19 mouse cellular contexts compared by ENCODE assay signal in genomic region chr6:32392262-32392661, GRCm38 (mm10).
A peak's percentile ranks its signal among the peaks of the same experiment; 100 is the strongest.
DNase-seq lines count a peak whose midpoint lies in the region; ATAC-seq and TF ChIP-seq lines count a peak whose summit lies in the region.
"Had no signal": no experiment of that assay in that cellular context is flagged by ENCODE, and none has a peak within 500 bp of the region (broad histone marks: within the 10 kb centered on the region; RNA-seq: fewer than 3 reads in every experiment).

No protein-coding gene starts in this region.

- no peaks in the 10 kb centered on the region for H3K27me3 ChIP-seq in heart, embryonic 10.5 days (ENCODE audit: insufficient read depth, poor library complexity, severe bottlenecking)
- no peaks in the 10 kb centered on the region for H3K27me3 ChIP-seq in lung, embryonic 16.5 days (ENCODE audit: control insufficient read depth, insufficient read depth, low read depth, low read length)
- no peaks in the 10 kb centered on the region for H3K27me3 ChIP-seq in midbrain, embryonic 15.5 days (replicated peaks)
- H3K27me3 ChIP-seq in midbrain, embryonic 10.5 days (ENCODE audit: low read depth, poor library complexity, severe bottlenecking), result no peaks in the 10 kb centered on the region
- H3K27me3 ChIP-seq in midbrain, postnatal 0 days (ENCODE audit: insufficient read depth, low read length), result no peaks in the 10 kb centered on the region
- H3K27me3 ChIP-seq: forebrain, embryonic 13.5 days; heart, embryonic 13.5 days; hindbrain, embryonic 15.5 days; Patski had no signal

- no peak overlapping the region for H3K4me3 ChIP-seq in heart, embryonic 10.5 days
- no peak overlapping the region for H3K4me3 ChIP-seq in lung, embryonic 16.5 days (ENCODE audit: low read length)
- H3K4me3 ChIP-seq in lung, adult 2 months (replicated peaks; ENCODE audit: extremely low read depth, low read depth, low read length), result no peak overlapping the region
- no peak overlapping the region for H3K4me3 ChIP-seq in midbrain, embryonic 15.5 days
- H3K4me3 ChIP-seq in midbrain, embryonic 10.5 days, result no peak overlapping the region
- no peak overlapping the region for H3K4me3 ChIP-seq in midbrain, postnatal 0 days (ENCODE audit: low read depth, low read length)
- H3K4me3 ChIP-seq: embryonic facial prominence, embryonic 10.5 days; forebrain, embryonic 13.5 days; heart, adult 2 months; heart, embryonic 13.5 days; hindbrain, embryonic 15.5 days had no signal

- peak; percentile 50; the same call in 1 of the 2 replicates for ATAC-seq in lung, embryonic 16.5 days (ENCODE audit: low read depth)
- no peak for ATAC-seq in midbrain, embryonic 15.5 days (replicated peaks)
- ATAC-seq in midbrain, postnatal 0 days (ENCODE audit: low FRiP score), result no peak
- ATAC-seq: activated CD4-positive, CD25-positive, alpha-beta regulatory T cell, adult 4 months; forebrain, embryonic 13.5 days; Patski had no signal

- no peak for DNase-seq in heart, embryonic 10.5 days (ENCODE audit: low spot score)
- no peak for DNase-seq in heart, adult 8-10 months (ENCODE audit: low spot score)
- no peak for DNase-seq in lung, adult 2 months
- no peak for DNase-seq in midbrain, embryonic 10.5 days (ENCODE audit: low spot score)
- no peak for DNase-seq in midbrain, postnatal 0 days (ENCODE audit: low spot score)
- DNase-seq: adrenal gland, postnatal 14 days; cerebellum, adult 18-20 months; cerebellum, adult 9-11 months; gastrocnemius, postnatal 14 days; heart, adult 2 months; heart, postnatal 36 days had no signal

- no peaks in the 10 kb centered on the region for H3K36me3 ChIP-seq in heart, embryonic 10.5 days
- no peaks in the 10 kb centered on the region for H3K36me3 ChIP-seq in lung, embryonic 16.5 days (ENCODE audit: control insufficient read depth, insufficient read depth, low read length)
- H3K36me3 ChIP-seq in midbrain, embryonic 15.5 days (replicated peaks), result no peaks in the 10 kb centered on the region
- no peaks in the 10 kb centered on the region for H3K36me3 ChIP-seq in midbrain, embryonic 10.5 days
- H3K36me3 ChIP-seq in midbrain, postnatal 0 days (ENCODE audit: insufficient read depth, low read length), result no peaks in the 10 kb centered on the region
- H3K36me3 ChIP-seq: embryonic facial prominence, embryonic 10.5 days; heart, embryonic 13.5 days; hindbrain, embryonic 15.5 days had no signal

- TF ChIP-seq CTCF in lung, adult 2 months (IDR thresholded peaks at IDR 0.05; ENCODE audit: insufficient read depth, low read length), result no peak
- TF ChIP-seq CTCF in midbrain, postnatal 0 days (IDR thresholded peaks at IDR 0.05), result no peak

- no peaks in the 10 kb centered on the region for H3K9me3 ChIP-seq in heart, embryonic 10.5 days
- H3K9me3 ChIP-seq in lung, embryonic 16.5 days (ENCODE audit: control insufficient read depth, low read length), result no peaks in the 10 kb centered on the region
- no peaks in the 10 kb centered on the region for H3K9me3 ChIP-seq in midbrain, embryonic 15.5 days
- H3K9me3 ChIP-seq in midbrain, embryonic 10.5 days (replicated peaks), result no peaks in the 10 kb centered on the region
- no peaks in the 10 kb centered on the region for H3K9me3 ChIP-seq in midbrain, postnatal 0 days (ENCODE audit: low read length)
- H3K9me3 ChIP-seq: embryonic facial prominence, embryonic 10.5 days; forebrain, embryonic 13.5 days; heart, embryonic 13.5 days; hindbrain, embryonic 15.5 days had no signal

- H3K4me2 ChIP-seq in lung, embryonic 16.5 days (ENCODE audit: low read depth, low read length), result no peak overlapping the region
- H3K4me2 ChIP-seq in midbrain, embryonic 15.5 days, result no peak overlapping the region
- H3K4me2 ChIP-seq in midbrain, postnatal 0 days (ENCODE audit: low read depth, low read length, poor library complexity, severe bottlenecking), result no peak overlapping the region
- H3K4me2 ChIP-seq: forebrain, embryonic 13.5 days; heart, embryonic 13.5 days; hindbrain, embryonic 15.5 days had no signal

- TF ChIP-seq POLR2A in lung, adult 2 months (IDR thresholded peaks at IDR 0.05; ENCODE audit: borderline replicate concordance, extremely low read depth, low read depth, low read length), result no peak

- WGBS in heart, embryonic 10.5 days, result 75% methylated on average over 2 of the region's 2 CpGs
- 36% methylated on average over 2 of the region's 2 CpGs for WGBS in lung, embryonic 16.5 days
- WGBS in lung, adult 2 months, result 56% methylated on average over 2 of the region's 2 CpGs
- 65% methylated on average over 2 of the region's 2 CpGs for WGBS in midbrain, embryonic 15.5 days
- 80% methylated on average over 2 of the region's 2 CpGs for WGBS in midbrain, embryonic 10.5 days
- WGBS in midbrain, postnatal 0 days, result 56% methylated on average over 2 of the region's 2 CpGs

- peaks cover 26% of the 10 kb centered on the region for H3K4me1 ChIP-seq in heart, embryonic 10.5 days
- peaks cover 7% of the 10 kb centered on the region; the same call in 1 of the 2 replicates for H3K4me1 ChIP-seq in lung, embryonic 16.5 days (replicated peaks; ENCODE audit: control insufficient read depth, insufficient read depth, low read length)
- H3K4me1 ChIP-seq in lung, adult 2 months (ENCODE audit: control insufficient read depth, insufficient read depth, low read length), result peaks cover 9% of the 10 kb centered on the region
- H3K4me1 ChIP-seq in midbrain, embryonic 15.5 days, result peaks cover 16% of the 10 kb centered on the region
- H3K4me1 ChIP-seq in midbrain, embryonic 10.5 days, result peaks cover 15% of the 10 kb centered on the region
- 0 out of 2 replicates have a peak, but pooled peaks cover 3% of the 10 kb centered on the region for H3K4me1 ChIP-seq in midbrain, postnatal 0 days (ENCODE audit: insufficient read depth, low read length)

- H3K9ac ChIP-seq in lung, embryonic 16.5 days (ENCODE audit: low read length), result no peak overlapping the region
- no peak overlapping the region for H3K9ac ChIP-seq in midbrain, embryonic 15.5 days
- no peak overlapping the region for H3K9ac ChIP-seq in midbrain, postnatal 0 days (replicated peaks; ENCODE audit: low read length, poor library complexity, severe bottlenecking)
- H3K9ac ChIP-seq: forebrain, embryonic 13.5 days; heart, embryonic 13.5 days; hindbrain, embryonic 15.5 days had no signal

- H3K27ac ChIP-seq in heart, embryonic 10.5 days, result peak overlapping the region; percentile 29; the same call in 1 of the 2 replicates
- H3K27ac ChIP-seq in lung, embryonic 16.5 days (ENCODE audit: low read length), result no peak overlapping the region
- H3K27ac ChIP-seq in midbrain, embryonic 15.5 days, result 0 out of 2 replicates have a peak overlapping the region, but pooled peaks have one; percentile 24
- no peak overlapping the region for H3K27ac ChIP-seq in midbrain, embryonic 10.5 days (replicated peaks)
- 0 out of 2 replicates have a peak overlapping the region, but pooled peaks have one; percentile 18 for H3K27ac ChIP-seq in midbrain, postnatal 0 days (ENCODE audit: low read depth, low read length)
- H3K27ac ChIP-seq: embryonic facial prominence, embryonic 10.5 days; forebrain, embryonic 13.5 days; heart, adult 2 months; heart, embryonic 13.5 days; hindbrain, embryonic 15.5 days had no signal

Comparison
In these comparisons a context has a peak if more than half of its experiments do, and no peak if none do; other contexts are left out.
1. H3K27ac ChIP-seq: peak in heart, embryonic 10.5 days (single experiment), midbrain, embryonic 15.5 days (single experiment) and midbrain, postnatal 0 days (single experiment); none in lung, embryonic 16.5 days (single experiment) and midbrain, embryonic 10.5 days (single experiment).